Mouse (Mus musculus) frontal cortex, adult 2 months (tissue): ENCODE measurements at regions not wholly inside any gene's neighbourhood (a gene's known extent, or its start where the extent isn't known, plus 50 kb on each side); places are given as distances from the start of the nearest gene placed in this dataset.
A peak's percentile ranks its signal among the peaks of the same experiment; 100 is the strongest.

ENCODE experiments used
- DNase-seq, 2 experiments: peaks; one replicate each; pipeline ENCODE4 v3.0.0; 2022; ENCODE audit warnings: low spot score in 1 of 2; ENCODE audit errors: extremely low spot score in 1 of 2

GRCm38 (mm10) chr10:56582065-56582464, 204.9 kb downstream of the Gja1 start:
- peak in 1 of 2 experiments; percentile 47 for DNase-seq

- no peak for DNase-seq
Measured at GRCm38 (mm10) chr10:56587205-56587604, 210.1 kb downstream of the Gja1 start.

- no peak for DNase-seq
Measured at GRCm38 (mm10) chr10:56597382-56597781, 220.3 kb downstream of the Gja1 start.

- no peak for DNase-seq
Measured at GRCm38 (mm10) chr10:56598191-56598590, 221.1 kb downstream of the Gja1 start.

- no peak for DNase-seq
Measured at GRCm38 (mm10) chr10:56599923-56600322, 222.8 kb downstream of the Gja1 start.

GRCm38 (mm10) chr10:56611564-56612288, 234.6 kb downstream of the Gja1 start:
- peak; percentile 8 to 40 for DNase-seq

GRCm38 (mm10) chr10:56642656-56643055, 265.5 kb downstream of the Gja1 start:
- no peak for DNase-seq

GRCm38 (mm10) chr10:56643376-56644135, 266.4 kb downstream of the Gja1 start:
- no peak for DNase-seq

GRCm38 (mm10) chr10:56660501-56660900, 283.4 kb downstream of the Gja1 start:
- no peak for DNase-seq

- no peak for DNase-seq
Measured at GRCm38 (mm10) chr10:56673919-56674318, 296.8 kb downstream of the Gja1 start.

- DNase-seq: no peak
Measured at GRCm38 (mm10) chr10:56682901-56683300, 305.8 kb downstream of the Gja1 start.

- DNase-seq: no peak
Measured at GRCm38 (mm10) chr10:56685655-56686250, 308.6 kb downstream of the Gja1 start.

GRCm38 (mm10) chr10:56691467-56691866, 314.3 kb downstream of the Gja1 start:
- no peak for DNase-seq

GRCm38 (mm10) chr10:56695100-56695499, 318.0 kb downstream of the Gja1 start:
- DNase-seq: no peak

GRCm38 (mm10) chr10:56700126-56700525, 323.0 kb downstream of the Gja1 start:
- DNase-seq: no peak

- DNase-seq: no peak
Measured at GRCm38 (mm10) chr10:56708411-56708810, 331.3 kb downstream of the Gja1 start.

GRCm38 (mm10) chr10:56708886-56709285, 331.8 kb downstream of the Gja1 start:
- no peak for DNase-seq

GRCm38 (mm10) chr10:56712611-56713105, 335.5 kb downstream of the Gja1 start:
- DNase-seq: no peak

- DNase-seq: no peak
Measured at GRCm38 (mm10) chr10:56737073-56737472, 359.9 kb downstream of the Gja1 start.

- no peak for DNase-seq
Measured at GRCm38 (mm10) chr10:56739621-56740020, 362.5 kb downstream of the Gja1 start.

GRCm38 (mm10) chr10:56752134-56752533, 375.0 kb downstream of the Gja1 start:
- DNase-seq: no peak
